29 mouse cellular contexts compared by ENCODE assay signal in genomic region chr4:88535742-88536141, GRCm38 (mm10). TPM values are rescaled to one million over a fixed set of nuclear protein-coding genes. Genes with fewer than 3 reads are reported as not detected.
A peak's percentile ranks its signal among the peaks of the same experiment; 100 is the strongest.
DNase-seq lines count a peak whose midpoint lies in the region; ATAC-seq lines count a peak whose summit lies in the region.
"Had no signal": no experiment of that assay in that cellular context is flagged by ENCODE, and none has a peak within 500 bp of the region (broad histone marks: within the 10 kb centered on the region; RNA-seq: fewer than 3 reads in every experiment).

No protein-coding gene starts in this region.

- ATAC-seq in liver, embryonic 11.5 days (replicated peaks; ENCODE audit: low FRiP score): peak; percentile 93
- ATAC-seq in megakaryocyte progenitor cell, adult 5-6 weeks (replicated peaks; ENCODE audit: poor library complexity): peak; percentile 74
- no peak for ATAC-seq in midbrain, embryonic 15.5 days (replicated peaks)
- ATAC-seq: forebrain, embryonic 14.5 days; hindbrain, postnatal 0 days; Patski had no signal

- H3K36me3 ChIP-seq in liver, embryonic 11.5 days (ENCODE audit: control insufficient read depth, insufficient read depth, low read length): no peaks in the 10 kb centered on the region
- no peaks in the 10 kb centered on the region for H3K36me3 ChIP-seq in midbrain, embryonic 15.5 days (replicated peaks)
- H3K36me3 ChIP-seq: embryonic facial prominence, embryonic 10.5 days; hindbrain, embryonic 10.5 days; limb, embryonic 10.5 days; midbrain, embryonic 10.5 days had no signal

- peak; percentile 19 for DNase-seq in spleen, adult 12 weeks (ENCODE audit: low spot score)
- DNase-seq in spleen, adult 18-20 months: no peak
- DNase-seq in c-Kit-positive CD71-positive TER-119-positive erythroid progenitor cells, embryonic 14.5 days (ENCODE audit: low spot score): peak; percentile 60
- no peak for DNase-seq in liver, embryonic 11.5 days (ENCODE audit: low spot score)
- DNase-seq in frontal cortex, postnatal 10 days (ENCODE audit: low spot score in 2 of 2): no peak
- DNase-seq: adrenal gland, adult 8-10 months; cerebellum, adult 18-20 months; cerebellum, postnatal 25 days; kidney, adult 2 months; kidney, postnatal 14 days; lung, adult 18-20 months; lung, postnatal 36 days; retina, postnatal 1 day; thymus, postnatal 4 days had no signal

- H3K4me1 ChIP-seq in liver, embryonic 11.5 days (replicated peaks; ENCODE audit: control insufficient read depth, insufficient read depth, low read length): 0 out of 2 replicates have a peak, but pooled peaks cover 3% of the 10 kb centered on the region
- H3K4me1 ChIP-seq in midbrain, embryonic 15.5 days: no peaks in the 10 kb centered on the region
- H3K4me1 ChIP-seq: embryonic facial prominence, embryonic 10.5 days; hindbrain, embryonic 10.5 days; limb, embryonic 10.5 days; midbrain, embryonic 10.5 days had no signal

- H3K4me2 ChIP-seq in liver, embryonic 11.5 days: no peak overlapping the region
- H3K4me2 ChIP-seq in midbrain, embryonic 15.5 days: no peak overlapping the region

- 50% methylated on average over 1 of the region's 1 CpGs for WGBS in liver, embryonic 11.5 days
- 75% methylated on average over 1 of the region's 1 CpGs for WGBS in midbrain, embryonic 15.5 days

- H3K27me3 ChIP-seq in liver, embryonic 11.5 days (replicated peaks; ENCODE audit: control insufficient read depth, insufficient read depth, low read length): no peaks in the 10 kb centered on the region
- no peaks in the 10 kb centered on the region for H3K27me3 ChIP-seq in midbrain, embryonic 15.5 days (replicated peaks)
- H3K27me3 ChIP-seq: Patski had no signal

- no peak overlapping the region for H3K4me3 ChIP-seq in liver, embryonic 11.5 days (ENCODE audit: low read depth, low read length)
- H3K4me3 ChIP-seq in midbrain, embryonic 15.5 days: no peak overlapping the region
- H3K4me3 ChIP-seq: embryonic facial prominence, embryonic 10.5 days; hindbrain, embryonic 10.5 days; left cerebral cortex, adult 2 months; limb, embryonic 10.5 days; midbrain, embryonic 10.5 days had no signal

- H3K9ac ChIP-seq in liver, embryonic 11.5 days (ENCODE audit: low read depth, low read length): no peak overlapping the region
- H3K9ac ChIP-seq in midbrain, embryonic 15.5 days: no peak overlapping the region

- no peak overlapping the region for H3K27ac ChIP-seq in liver, embryonic 11.5 days (ENCODE audit: low read depth, low read length)
- no peak overlapping the region for H3K27ac ChIP-seq in midbrain, embryonic 15.5 days
- H3K27ac ChIP-seq: embryonic facial prominence, embryonic 10.5 days; hindbrain, embryonic 10.5 days; hindbrain, postnatal 0 days; left cerebral cortex, adult 2 months; limb, embryonic 10.5 days; midbrain, embryonic 10.5 days had no signal

- H3K9me3 ChIP-seq in liver, embryonic 11.5 days (ENCODE audit: control insufficient read depth, low read length): no peaks in the 10 kb centered on the region
- H3K9me3 ChIP-seq in midbrain, embryonic 15.5 days: no peaks in the 10 kb centered on the region
- H3K9me3 ChIP-seq: embryonic facial prominence, embryonic 10.5 days; hindbrain, embryonic 10.5 days; limb, embryonic 10.5 days; midbrain, embryonic 10.5 days had no signal

RNA-seq across cellular contexts. Expression of gene Ifnb1, which starts 13.2 kb away (rescaled TPM):
- polyA plus RNA-seq in liver, embryonic 11.5 days (2014; fragmentation: Nextera tagmentation; extraction: Ambion mirVana): not detected in 2 replicates
- 0.95 TPM in 1 of 2 replicates, not detected in the other for total RNA-seq in megakaryocyte progenitor cell, adult 5-6 weeks (2015)
- total RNA-seq in megakaryocyte progenitor cell, adult 5-6 weeks (2017): not detected in 2 replicates
- not detected in 2 replicates for polyA plus RNA-seq in midbrain, embryonic 15.5 days (2015; fragmentation: Nextera tagmentation; extraction: Ambion mirVana)
- total RNA-seq: adrenal gland, adult 8-10 months; gastrocnemius, postnatal 4 days; hindbrain, postnatal 0 days; layer of hippocampus, adult 8-10 months; left cerebral cortex, adult 2 months; monocyte, adult 5-6 weeks had no signal
- polyA plus RNA-seq: embryonic facial prominence, embryonic 10.5 days; forebrain, embryonic 14.5 days; heart, embryonic 14.5 days; hindbrain, embryonic 10.5 days; hindbrain, postnatal 0 days; kidney, adult 2 months; limb, embryonic 10.5 days; midbrain, embryonic 10.5 days; neural tube, embryonic 11.5 days; Patski had no signal

RNA-seq across cellular contexts. Expression of gene Ifna15, which starts 22.3 kb away (rescaled TPM):
- polyA plus RNA-seq in liver, embryonic 11.5 days (2014; fragmentation: Nextera tagmentation; extraction: Ambion mirVana): not detected in 2 replicates
- not detected in 2 replicates for total RNA-seq in megakaryocyte progenitor cell, adult 5-6 weeks (2015)
- not detected in 2 replicates for total RNA-seq in megakaryocyte progenitor cell, adult 5-6 weeks (2017)
- not detected in 2 replicates for polyA plus RNA-seq in midbrain, embryonic 15.5 days (2015; fragmentation: Nextera tagmentation; extraction: Ambion mirVana)
- total RNA-seq: adrenal gland, adult 8-10 months; gastrocnemius, postnatal 4 days; hindbrain, postnatal 0 days; layer of hippocampus, adult 8-10 months; left cerebral cortex, adult 2 months; monocyte, adult 5-6 weeks had no signal
- polyA plus RNA-seq: embryonic facial prominence, embryonic 10.5 days; forebrain, embryonic 14.5 days; heart, embryonic 14.5 days; hindbrain, embryonic 10.5 days; hindbrain, postnatal 0 days; kidney, adult 2 months; limb, embryonic 10.5 days; midbrain, embryonic 10.5 days; neural tube, embryonic 11.5 days; Patski had no signal

RNA-seq across cellular contexts. Expression of gene Ifna14, which starts 35.9 kb away (rescaled TPM):
- not detected in 2 replicates for polyA plus RNA-seq in liver, embryonic 11.5 days (2014; fragmentation: Nextera tagmentation; extraction: Ambion mirVana)
- total RNA-seq in megakaryocyte progenitor cell, adult 5-6 weeks (2015): not detected in 2 replicates
- total RNA-seq in megakaryocyte progenitor cell, adult 5-6 weeks (2017): not detected in 2 replicates
- not detected in 2 replicates for polyA plus RNA-seq in midbrain, embryonic 15.5 days (2015; fragmentation: Nextera tagmentation; extraction: Ambion mirVana)
- total RNA-seq: adrenal gland, adult 8-10 months; gastrocnemius, postnatal 4 days; hindbrain, postnatal 0 days; layer of hippocampus, adult 8-10 months; left cerebral cortex, adult 2 months; monocyte, adult 5-6 weeks had no signal
- polyA plus RNA-seq: embryonic facial prominence, embryonic 10.5 days; forebrain, embryonic 14.5 days; heart, embryonic 14.5 days; hindbrain, embryonic 10.5 days; hindbrain, postnatal 0 days; kidney, adult 2 months; limb, embryonic 10.5 days; midbrain, embryonic 10.5 days; neural tube, embryonic 11.5 days; Patski had no signal

RNA-seq across cellular contexts. Expression of gene Ifna9, which starts 56.4 kb away (rescaled TPM):
- polyA plus RNA-seq in liver, embryonic 11.5 days (2014; fragmentation: Nextera tagmentation; extraction: Ambion mirVana): not detected in 2 replicates
- not detected in 2 replicates for total RNA-seq in megakaryocyte progenitor cell, adult 5-6 weeks (2015)
- total RNA-seq in megakaryocyte progenitor cell, adult 5-6 weeks (2017): not detected in 2 replicates
- polyA plus RNA-seq in midbrain, embryonic 15.5 days (2015; fragmentation: Nextera tagmentation; extraction: Ambion mirVana): not detected in 2 replicates
- total RNA-seq: adrenal gland, adult 8-10 months; gastrocnemius, postnatal 4 days; hindbrain, postnatal 0 days; layer of hippocampus, adult 8-10 months; left cerebral cortex, adult 2 months; monocyte, adult 5-6 weeks had no signal
- polyA plus RNA-seq: embryonic facial prominence, embryonic 10.5 days; forebrain, embryonic 14.5 days; heart, embryonic 14.5 days; hindbrain, embryonic 10.5 days; hindbrain, postnatal 0 days; kidney, adult 2 months; limb, embryonic 10.5 days; midbrain, embryonic 10.5 days; neural tube, embryonic 11.5 days; Patski had no signal

Comparison
In these comparisons a context has a peak if more than half of its experiments do, and no peak if none do; other contexts are left out.
1. DNase-seq: peak in spleen, adult 12 weeks (single experiment) and c-Kit-positive CD71-positive TER-119-positive erythroid progenitor cells, embryonic 14.5 days (single experiment); none in spleen, adult 18-20 months (0 of 2), liver, embryonic 11.5 days (single experiment) and frontal cortex, postnatal 10 days (0 of 2).